Mouse (Mus musculus) spleen, postnatal 14 days (tissue): Measurements from ENCODE around the gene Ccdc82.
A peak's percentile ranks its signal among the peaks of the same experiment; 100 is the strongest.

Experiments
- DNase-seq, 2 experiments: peaks; one replicate each; pipeline ENCODE4 v3.0.0; 2021 to 2022; ENCODE audit warnings: low spot score in 2 of 2

Ccdc82 gene

DNA sequence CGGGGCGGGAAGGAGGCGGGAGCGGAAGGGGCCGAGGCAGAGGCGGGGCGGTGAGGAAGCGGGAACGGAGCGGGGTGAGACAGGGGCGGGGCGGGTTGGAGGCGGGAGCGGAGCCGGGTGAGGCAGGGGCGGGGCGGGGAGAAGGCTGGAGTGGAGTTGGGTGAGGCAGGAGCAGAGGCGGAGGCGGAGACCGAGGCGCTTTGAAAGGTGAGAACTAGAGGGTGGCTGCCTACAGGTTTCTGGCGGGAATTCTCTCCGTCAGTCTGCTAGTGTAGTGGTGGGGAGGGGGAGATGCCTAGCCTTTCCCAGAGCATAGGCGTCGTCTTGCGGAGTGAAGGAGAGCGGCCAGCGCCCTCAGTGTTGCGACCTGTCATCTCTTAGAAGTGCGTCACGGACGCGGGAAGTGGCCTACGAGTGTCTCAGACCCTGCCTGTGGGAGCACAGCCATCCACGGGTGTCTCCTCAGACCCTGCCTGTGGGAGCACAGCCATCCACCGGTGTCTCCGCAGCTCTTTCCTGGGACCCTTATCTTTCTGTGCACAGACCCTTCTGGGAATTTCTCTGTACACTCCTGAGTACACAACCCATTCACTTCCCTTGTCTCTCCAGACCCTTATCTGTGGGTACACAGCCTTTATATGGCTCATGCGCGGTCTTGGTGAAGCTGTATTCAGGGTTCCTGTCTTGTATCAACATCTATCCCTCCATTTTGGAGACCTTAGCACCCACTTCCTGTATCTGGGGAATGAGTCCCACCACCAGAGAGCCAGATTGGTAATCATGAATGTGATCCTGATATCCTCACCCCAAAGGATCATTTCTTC, at the start of gene Ccdc82:
Ccdc82 (plus strand) TSS at position 141 of the 824 bp plus-strand sequence.
- peak; percentile 83 to 86 for DNase-seq

DNA sequence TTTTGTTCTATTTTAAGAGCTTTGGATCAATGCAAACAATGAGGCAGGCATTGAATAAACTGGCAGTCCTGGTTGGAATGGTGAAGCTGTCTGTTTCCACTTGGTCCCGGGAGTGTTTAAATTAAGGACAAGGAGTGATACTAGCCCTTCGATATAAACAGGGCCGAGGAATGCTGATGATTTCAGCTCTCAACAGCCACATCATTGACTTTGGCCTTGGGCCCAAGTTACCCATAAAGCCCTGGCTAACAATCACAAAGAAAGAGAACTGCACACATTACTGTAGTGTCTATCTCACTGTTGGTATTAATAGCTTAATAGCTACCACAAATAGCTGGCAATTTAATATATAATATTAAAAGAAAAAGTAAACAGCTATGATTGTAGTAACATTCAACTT, 46.7 kb upstream of the Ccdc82 start:
- no peak for DNase-seq

DNA sequence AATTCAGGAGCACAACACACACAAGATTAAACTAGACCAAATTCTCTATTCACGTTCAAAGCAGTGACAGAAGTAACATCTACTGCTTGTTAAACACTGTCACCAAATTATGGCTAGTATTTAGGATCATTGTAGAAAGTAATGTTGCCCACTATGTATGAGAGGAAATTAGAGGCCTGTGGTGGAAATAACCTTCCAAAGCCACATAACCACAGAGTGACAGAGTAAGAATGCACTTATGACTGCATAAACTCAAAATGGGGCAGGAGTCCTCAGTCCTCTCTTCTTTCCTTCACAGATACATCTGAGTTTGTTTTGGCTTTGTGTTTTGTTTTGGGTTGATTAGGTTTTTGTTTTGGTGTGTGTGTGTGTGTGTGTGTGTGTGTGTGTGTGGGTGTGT, 43.6 kb upstream of the Ccdc82 start:
- no peak for DNase-seq

DNA sequence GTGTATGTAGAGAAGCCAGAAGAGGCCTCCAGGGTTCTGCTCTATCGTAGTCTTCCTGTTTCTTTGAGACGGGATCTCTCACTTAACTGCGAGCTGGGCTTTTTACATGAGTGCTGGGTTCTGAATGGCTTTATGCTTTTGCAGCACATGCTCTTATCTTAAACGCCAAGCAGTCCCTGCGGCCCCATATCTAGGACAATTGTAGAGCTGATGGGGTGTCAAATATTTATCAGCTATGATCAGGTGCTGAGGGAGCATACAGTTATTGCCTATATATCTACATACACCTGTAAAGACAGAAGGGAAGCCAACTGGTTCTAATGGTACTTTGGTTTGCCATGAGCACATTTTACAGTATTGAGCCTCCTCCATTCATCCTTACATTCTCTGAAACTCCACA, 43.1 kb upstream of the Ccdc82 start:
- no peak for DNase-seq

DNA sequence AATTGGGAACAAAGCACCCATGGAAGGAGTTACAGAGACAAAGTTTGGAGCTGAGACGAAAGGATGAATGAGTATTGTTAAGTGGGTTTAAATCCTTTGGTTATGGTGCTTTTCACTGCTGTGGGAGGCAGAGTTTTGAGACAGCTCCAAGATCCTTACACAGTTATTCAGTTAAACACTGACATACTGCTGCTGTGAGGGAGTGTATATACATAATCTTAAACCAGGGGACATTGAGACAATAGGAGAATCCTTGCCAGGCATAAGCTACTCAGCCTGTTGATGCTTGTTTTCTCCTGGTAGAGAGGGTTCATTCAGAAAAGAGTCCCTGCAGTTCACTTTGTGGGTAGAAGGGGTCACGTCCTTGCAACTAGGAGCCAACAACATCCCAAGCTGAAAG, 40.4 kb upstream of the Ccdc82 start:
- no peak for DNase-seq

DNA sequence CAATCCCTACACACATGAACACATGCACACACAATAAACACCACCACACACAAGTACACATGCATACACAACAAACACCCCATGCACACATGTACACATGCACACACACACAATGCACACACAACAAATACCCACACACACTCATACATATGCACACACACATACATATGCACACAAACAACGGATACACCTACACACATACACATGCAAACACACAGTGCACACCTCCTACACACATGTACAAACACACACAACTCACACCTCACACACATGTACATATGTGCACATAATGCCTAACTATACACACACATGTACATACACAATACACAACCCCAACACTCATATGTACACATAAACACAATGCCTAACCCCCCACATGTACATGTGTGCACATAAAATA, 20.9 kb upstream of the Ccdc82 start:
- DNase-seq: no peak

DNA sequence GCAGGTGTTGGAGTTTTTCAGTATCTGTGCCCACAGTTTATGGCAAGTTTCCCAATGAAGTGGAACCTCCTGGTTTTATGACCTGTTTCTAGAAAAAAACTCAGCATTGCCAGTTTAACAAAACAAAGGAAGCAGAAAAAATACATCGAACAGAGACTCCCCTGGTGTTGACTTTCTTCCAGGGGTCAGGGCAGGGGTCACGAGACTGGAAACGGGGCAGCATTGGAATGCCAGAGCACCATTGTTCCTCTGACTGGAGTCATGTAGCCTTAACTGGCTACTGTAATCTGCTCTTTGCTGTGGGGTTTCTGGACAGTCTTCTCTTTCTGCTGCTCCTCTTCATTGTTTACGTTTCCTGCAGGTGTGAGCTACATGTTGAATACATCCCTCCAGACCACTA, 16.2 kb upstream of the Ccdc82 start:
- DNase-seq: no peak

DNA sequence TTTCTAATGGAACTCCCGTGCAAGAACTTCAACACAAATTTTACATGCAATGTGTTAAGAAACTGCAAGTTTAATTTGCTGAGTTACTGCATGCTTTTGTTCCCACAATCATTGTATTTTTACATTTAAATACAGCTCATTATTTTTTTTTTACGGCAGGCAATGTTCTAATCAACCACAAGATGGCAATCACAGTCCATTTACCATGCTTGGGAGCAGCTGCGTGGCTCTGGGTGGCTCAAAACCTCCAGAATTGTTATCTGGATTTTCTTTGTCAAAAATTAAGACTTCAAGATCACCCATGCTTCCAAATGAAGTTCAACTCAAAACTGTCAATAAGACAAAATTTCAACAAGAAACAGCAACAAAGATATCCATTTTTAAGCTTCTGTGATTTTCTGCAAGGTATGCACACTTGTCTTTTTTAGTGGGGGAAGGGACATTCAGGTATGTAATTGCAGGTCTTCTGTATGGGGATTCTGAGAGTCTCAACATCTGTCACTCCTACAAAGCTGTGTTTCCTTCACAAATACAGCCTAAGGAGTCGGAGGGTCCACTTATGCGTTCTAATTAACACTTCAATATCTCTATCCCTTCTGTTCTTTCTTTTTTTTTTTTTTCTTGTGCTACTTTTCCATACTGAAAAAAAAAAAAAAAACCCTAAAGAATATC, 15.1 kb upstream of the Ccdc82 start:
- DNase-seq: no peak

DNA sequence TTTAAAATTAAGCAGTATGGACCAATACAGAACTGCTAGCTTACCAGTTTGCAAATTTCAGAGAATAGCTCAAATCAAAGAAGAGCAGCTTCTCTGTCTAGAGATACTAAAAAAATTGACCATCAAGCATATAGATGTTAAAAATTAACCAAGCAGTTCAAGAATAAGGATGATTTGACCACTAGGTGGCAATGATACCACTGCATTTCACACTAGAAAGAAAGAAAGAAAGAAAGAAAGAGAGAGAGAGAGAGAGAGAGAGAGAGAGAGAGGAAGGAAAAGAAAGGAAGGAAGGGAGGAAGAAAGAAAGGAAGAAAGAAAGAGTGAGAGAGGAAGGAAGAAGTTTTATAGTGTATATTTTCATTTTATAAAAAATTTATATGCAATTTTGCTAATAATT, 4.4 kb upstream of the Ccdc82 start:
- DNase-seq: no peak

DNA sequence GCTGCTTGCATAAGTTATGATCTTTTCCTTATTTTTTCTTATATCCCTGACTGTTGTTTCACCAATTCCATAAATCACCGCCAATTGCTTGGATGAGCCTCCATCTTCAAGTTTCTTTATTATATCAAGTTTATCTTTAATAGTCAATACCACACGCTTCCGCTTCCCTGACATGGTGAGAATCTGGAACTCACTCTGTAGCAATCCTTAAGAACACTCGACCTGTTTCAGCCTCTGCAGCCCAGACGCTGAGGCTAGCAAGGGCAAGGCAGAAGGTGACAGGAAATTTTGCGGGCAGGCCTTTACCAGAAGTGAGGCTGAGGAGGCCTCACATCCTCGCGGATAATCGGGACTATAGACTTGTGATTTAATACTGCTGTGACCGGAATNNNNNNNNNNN, 1.3 kb upstream of the Ccdc82 start, which contains the start of gene Jrkl:
Jrkl (minus strand) TSS at position 349 of the 400 bp plus-strand sequence.
- peak in 1 of 2 experiments; percentile 16 for DNase-seq

DNA sequence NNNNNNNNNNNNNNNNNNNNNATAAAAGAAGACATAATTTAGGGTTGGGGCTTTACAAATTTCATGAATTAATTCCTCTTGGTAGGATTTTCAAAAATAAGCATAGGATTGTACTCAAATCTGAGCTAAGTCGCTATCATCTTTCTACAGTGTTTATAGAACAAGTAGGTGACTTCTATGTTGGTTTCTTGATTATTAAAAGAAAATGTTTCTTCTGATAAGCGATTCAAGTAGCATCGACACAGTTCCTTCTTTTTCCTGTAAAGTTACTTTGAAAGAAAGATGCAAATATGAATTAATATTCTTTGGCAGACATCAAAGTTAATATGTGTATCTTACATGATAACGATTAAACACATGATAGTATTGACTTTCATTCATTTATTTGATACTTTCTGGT, 1.3 kb downstream of the Ccdc82 start:
- DNase-seq: no peak

DNA sequence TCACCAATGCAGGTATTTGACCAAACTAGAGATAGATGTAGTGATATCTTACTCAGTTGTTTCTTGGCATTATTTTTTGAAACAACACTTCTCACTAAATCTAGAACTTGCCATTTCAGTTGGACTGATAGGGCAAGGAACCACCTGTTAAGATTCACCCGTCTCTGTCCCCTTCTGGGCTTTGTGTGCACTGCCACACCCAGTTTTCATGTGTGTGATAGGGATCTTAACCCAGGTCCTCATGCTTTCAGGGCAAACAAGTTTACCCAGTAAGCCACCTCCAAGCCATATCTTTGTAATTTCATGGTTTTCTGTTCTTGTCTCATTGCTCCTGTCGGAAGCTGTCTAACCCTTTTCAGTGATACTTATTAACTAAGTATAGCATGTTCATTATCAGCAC, 4.5 kb downstream of the Ccdc82 start:
- DNase-seq: no peak

DNA sequence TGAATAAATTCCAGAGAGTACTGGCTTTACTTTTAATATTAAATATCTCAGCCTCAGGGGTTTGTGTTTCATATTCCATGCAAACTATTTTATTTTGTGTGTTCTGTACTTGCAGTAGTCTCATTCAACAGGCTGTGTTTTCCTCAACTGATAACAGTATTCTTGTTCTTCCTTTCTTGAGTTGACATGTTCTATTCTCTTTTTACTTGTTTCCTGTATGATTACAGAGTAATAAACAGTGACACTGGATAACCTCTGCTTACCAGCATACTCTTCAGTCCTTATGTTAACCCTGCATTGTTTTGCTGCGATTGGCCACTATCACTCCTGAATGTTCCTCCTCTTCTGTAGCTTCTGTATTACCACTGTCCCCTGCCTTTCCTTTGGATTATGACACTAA, 10.0 kb downstream of the Ccdc82 start:
- no peak for DNase-seq

DNA sequence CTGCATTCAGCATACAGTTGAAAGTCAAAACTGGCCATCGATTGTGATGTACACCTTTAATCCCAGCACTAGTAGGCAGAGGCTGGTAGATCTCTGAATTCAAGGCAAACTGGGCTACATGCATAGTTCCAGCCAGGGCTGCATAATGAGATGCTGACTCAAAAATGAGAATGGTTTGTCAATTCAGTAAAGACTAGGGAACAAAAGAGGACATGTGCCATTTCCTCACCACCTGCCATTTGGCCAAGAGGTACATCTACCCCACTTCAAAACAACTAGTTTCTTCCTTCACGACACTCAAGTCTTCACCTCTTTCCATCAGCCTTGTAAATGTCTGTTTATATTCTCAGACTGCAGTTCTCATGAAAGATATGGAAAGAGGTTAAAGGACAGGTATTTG, 11.4 kb downstream of the Ccdc82 start:
- no peak for DNase-seq

DNA sequence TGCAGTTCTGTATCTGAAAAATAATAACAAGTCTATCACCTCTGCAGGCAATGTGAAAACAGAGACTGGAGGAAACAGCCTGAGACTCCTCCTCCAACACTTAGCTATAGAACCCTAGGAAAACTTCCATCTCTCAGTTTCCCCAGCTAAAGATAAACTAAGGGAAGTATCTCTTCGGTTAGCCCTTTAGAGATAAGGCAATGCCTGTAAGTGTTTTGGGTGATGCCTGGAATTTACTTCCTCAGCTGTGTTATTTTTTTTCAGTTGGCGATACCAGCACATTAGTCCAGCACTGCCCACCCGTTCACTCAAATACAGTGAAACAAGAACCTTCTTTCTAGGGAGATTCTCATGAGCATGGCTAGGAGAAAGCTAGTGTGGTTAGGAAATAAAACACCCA, 14.2 kb downstream of the Ccdc82 start:
- DNase-seq: no peak

DNA sequence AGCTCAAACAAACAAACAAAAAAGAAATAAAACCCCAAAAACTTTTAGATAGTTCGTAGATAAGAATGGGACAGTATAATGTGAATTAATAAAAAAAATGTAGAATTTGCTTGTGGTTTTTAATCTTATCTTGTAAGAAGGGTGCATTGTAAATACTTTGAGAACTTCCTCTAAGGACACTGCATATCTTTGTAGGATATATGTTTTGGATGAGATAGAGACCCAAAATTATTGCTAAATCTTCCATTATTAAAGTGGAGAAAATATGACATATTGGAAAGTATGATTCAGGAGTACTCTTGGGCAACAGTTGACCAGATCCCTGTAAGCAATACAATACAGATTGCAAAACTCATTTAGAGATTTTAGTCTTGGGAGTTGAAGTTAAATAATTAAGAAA, 26.5 kb downstream of the Ccdc82 start:
- no peak for DNase-seq

DNA sequence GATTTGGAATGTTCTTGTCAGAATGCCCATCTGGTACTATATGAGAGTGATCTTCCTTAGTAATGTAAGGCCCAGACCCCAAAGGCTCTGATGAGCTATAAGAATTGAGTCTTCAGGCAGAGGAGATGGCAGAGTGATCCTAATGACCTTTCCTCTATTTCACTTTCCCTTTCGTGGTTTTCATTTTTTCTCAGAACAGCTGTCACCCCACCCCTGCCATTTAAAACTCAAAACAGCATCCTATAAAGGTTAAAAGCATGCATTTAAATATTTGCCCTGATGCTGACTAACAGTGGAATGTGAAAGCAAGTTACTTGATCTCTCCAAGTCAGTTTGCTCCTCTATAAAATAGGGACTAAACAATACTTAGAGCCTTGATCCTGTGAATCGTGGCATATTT, 40.7 kb downstream of the Ccdc82 start:
- no peak for DNase-seq

DNA sequence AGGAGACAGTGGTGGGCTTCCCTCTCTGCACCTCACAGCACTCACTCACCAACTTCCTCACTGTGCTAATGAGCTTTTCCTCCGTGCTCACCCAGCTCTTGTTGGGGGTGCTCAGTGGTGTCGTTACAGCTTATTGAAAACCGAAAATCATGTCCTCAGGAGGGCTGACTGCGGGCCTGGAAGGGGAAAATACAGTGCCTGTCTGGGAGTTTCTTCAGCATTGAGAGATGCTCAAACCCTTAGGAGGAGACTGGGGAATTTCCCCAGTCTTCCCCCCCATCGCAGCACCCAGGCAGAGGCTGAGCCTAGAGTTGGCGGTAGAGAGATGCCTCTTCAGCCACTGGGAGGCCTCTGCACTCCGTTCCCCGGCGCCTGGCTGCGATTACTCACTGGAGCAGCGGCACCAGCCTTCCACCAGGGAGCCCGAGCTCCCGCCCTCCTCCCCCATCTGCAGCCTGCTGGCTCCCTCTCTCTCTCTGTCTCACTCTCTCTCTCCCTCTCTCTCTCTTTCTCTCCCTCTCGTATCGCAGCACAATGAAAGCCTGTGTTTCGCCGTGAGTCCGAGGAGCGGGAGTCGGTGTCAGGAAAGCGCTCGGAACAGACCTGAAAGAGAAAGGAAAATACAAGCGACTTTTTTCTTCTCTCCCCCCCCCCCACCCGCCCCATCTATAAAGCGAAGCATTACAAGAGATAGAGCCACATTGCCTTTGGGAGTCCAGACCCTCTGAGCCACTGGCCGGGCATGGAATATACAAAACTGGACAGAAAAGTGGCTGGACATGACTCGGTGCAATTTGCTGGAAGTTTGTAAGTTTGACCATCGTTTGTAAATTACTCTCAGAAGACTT, 49.7 kb downstream of the Ccdc82 start:
- peak; percentile 65 to 74 for DNase-seq

DNA sequence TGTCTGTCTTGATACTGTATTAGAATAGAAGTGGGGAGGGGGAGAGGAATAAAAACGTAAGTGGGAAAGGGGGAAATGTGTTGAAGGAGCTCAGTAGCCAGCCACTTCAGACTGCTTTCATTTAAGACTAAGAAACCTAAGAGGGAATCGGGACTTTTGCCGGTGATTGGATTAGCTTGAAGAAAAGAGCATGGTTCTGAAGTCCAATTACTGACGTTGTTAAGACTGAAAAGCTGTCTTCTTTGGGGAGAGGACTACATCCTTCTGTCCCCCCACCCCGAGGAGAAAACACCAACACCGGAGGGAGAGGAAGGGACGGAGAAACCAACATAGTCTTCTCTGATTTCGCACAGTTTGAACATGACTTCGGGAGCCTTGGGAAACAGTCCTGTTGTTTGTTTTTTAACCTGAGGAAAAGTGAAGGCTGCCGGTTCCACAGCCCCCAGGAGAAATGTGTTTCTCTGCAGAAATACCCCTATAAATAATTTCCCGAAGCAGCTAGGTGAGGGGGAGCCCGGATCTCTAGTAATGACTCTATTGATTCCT, 50.4 kb downstream of the Ccdc82 start:
- no peak for DNase-seq

DNA sequence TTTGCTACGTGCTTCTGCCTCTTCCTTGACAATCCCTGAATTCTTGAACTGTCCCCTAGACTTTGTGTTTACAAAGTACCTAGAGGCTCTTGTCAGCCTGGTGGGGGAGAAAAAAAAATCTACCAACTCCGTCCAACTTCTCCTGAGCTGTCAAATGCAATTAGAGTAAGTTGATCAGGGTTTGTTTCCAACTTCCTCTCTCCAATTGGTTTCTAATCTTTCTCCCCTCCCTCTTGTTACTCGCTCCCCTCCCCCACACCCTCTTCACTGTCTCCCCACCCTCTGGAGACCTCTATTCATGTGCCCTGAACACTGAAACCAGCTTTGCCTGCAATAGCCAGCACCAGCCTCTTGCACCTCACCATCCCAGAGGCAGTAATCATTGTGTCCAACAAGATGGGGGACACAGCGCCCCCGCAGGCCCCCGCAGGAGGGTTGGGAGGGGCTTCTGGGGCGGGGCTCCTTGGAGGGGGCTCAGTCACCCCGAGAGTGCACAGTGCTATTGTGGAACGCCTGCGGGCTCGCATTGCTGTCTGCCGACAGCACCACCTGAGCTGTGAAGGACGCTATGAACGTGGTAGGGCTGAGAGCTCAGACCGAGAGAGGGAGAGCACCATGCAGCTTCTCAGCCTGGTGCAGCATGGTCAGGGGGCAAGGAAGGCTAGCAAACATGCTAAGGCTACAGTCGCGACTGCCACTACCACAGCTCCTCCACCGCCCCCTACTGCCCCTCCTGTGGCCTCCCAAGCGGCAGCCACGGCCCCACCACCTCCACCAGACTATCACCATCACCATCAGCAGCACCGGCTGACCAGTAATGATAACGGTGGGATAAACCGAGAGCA, 51.1 kb downstream of the Ccdc82 start, which contains the start of gene Maml2:
Maml2 (plus strand) TSS at position 290 of the 845 bp plus-strand sequence.
- peak; percentile 21 to 54 for DNase-seq

DNA sequence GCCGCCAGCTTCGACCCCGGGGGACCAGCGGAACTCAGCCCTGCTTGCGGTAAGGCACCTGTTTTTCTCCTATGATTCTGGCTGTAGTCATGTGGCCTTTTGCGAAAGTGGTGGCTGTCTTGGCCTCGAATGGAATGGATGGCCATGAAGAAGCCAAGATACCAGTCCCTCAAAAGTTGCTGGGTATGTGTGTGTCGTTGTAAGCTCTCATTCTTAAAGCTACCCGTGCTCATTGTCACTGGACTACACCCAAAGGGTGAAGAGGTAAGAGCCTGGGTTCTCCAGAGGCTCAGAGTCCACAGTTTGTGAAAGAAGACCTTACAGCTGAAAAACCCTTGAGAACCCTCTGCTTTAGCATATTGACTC, 51.7 kb downstream of the Ccdc82 start:
- no peak for DNase-seq
